Mouse (Mus musculus) lung, adult 2 months (tissue): ENCODE measurements at regions not wholly inside any gene's neighbourhood (a gene's known extent, or its start where the extent isn't known, plus 50 kb on each side); places are given as distances from the start of the nearest gene placed in this dataset.

Experiments used
- DNase-seq: peaks from one replicate; pipeline ENCODE4 v3.0.0; 2022
- H3K4me1 ChIP-seq: fragments of 200-500 bp; 2 replicates; pipeline ENCODE4 v1.6.1; 2011; ENCODE audit warnings: low read length; ENCODE audit not compliant: control insufficient read depth, insufficient read depth
- H3K4me3 ChIP-seq: fragments of 200-500 bp; replicated peaks from 2 replicates; pipeline ENCODE3; 2011; ENCODE audit warnings: low read depth, mild to moderate bottlenecking, control low read depth, low read length; ENCODE audit errors: extremely low read depth
- CTCF ChIP-seq: fragments of 200-500 bp; IDR thresholded peaks from 2 replicates; pipeline ENCODE4 v1.5.1; 2011; ENCODE audit warnings: mild to moderate bottlenecking, low read length, control low read depth; ENCODE audit not compliant: insufficient read depth
- POLR2A ChIP-seq: fragments of 200-500 bp; IDR thresholded peaks from 2 replicates; pipeline ENCODE4 v1.6.1; 2011; ENCODE audit warnings: low read depth, mild to moderate bottlenecking, control low read depth, low read length, borderline replicate concordance; ENCODE audit errors: extremely low read depth
- WGBS: fragments of 180-500 bp; shearing (Covaris S2); methylation state at CpG from one replicate; pipeline ENCODE4 v1.1.7; 2018; 5-methylcytosine and 5-hydroxymethylcytosine counted together

GRCm38 (mm10) chr3:130900846-130901245, 170.6 kb upstream of the Rpl34 start:
- Histone ChIP-seq H3K4me1 (no peaks in the 10 kb centered on the region), H3K4me3 (no peak overlapping the region)
- no peak for DNase-seq
- TF ChIP-seq CTCF, result no peak
- no peak for TF ChIP-seq POLR2A
- 92% methylated on average over 6 of the region's 6 CpGs for WGBS

DNA sequence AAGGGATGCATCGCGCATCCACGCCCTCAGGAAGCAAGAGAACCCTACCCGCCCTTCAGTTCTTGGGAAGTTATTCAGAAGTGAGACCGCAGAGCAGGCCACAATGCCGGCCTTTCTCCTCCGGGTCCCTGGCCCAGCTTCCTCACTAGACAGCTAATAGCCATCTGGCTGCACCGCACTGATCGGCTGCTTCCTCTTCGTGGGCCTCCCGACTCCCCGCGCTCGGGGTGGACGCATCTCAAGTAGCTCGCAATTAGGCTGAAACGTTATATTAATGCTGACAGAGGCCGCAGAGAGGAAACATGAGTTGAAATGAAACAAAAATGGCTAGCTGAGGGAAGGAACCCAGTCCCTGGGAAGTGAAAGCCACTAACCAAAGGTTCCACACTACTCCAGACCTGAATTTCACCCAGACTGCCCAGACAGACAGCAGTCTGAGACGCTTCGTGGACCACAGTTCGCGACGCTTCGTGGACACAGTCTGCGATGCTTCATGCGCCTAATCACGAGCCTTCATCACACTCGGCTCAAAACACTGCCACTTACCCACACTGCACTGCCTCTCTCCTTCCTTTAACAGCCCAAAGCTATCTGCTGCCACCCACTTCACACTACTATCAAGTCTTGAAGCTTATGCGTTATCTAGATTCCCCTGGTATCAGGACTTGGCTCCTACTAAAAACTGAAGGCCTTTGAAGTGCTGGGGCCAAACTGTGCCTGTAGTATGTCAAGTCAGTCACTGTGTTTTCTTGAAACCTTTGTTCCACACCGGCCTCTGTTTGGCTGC, 170.0 kb upstream of the Rpl34 start:
- no peak for DNase-seq
- Histone ChIP-seq H3K4me1 (no peaks in the 10 kb centered on the region), H3K4me3 (no peak overlapping the region)
- TF ChIP-seq POLR2A, result no peak
- no peak for TF ChIP-seq CTCF
- WGBS, result 56% methylated on average over 30 of the region's 30 CpGs

DNA sequence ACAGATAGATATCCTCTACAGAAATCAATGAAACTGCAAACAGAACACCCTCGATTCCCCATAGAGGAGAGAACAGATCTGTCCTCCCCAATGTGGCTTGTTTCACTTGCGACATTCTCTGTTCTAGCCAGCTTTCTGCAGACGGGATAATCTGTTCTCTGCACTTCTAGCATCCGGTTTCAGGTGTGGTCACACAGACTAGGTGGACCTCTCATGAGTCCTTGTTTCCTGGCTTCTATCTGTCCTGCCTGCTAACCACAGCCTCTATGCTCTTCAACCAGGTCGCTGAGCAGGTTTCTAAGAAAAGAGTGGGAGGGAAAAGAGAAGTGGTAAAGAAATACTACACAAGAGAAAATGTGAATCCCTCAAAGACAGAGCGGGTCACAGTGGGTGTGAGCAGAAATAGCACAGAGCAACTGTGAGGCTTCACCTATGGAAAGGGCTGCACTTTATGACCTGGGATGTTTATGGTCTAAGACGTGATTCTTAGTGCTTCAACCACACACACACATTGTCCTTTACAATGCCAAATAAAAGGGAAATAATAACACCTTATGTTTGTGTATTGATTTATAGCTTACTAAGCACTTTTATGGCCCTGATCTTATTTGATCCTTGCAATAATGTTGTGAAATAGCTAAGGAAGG, 164.1 kb upstream of the Rpl34 start:
- no peak for DNase-seq
- TF ChIP-seq POLR2A (no peak), CTCF (no peak)
- 65% methylated on average over 7 of the region's 7 CpGs for WGBS
- Histone ChIP-seq H3K4me1 (no peaks in the 10 kb centered on the region; the same call in 1 of the 2 replicates), H3K4me3 (no peak overlapping the region)

GRCm38 (mm10) chr3:130891310-130891709, 161.1 kb upstream of the Rpl34 start:
- Histone ChIP-seq H3K4me3 (no peak overlapping the region), H3K4me1 (no peaks in the 10 kb centered on the region; the same call in 1 of the 2 replicates)
- no peak for DNase-seq
- no peak for TF ChIP-seq CTCF
- no peak for TF ChIP-seq POLR2A
- 81% methylated on average over 4 of the region's 4 CpGs for WGBS

DNA sequence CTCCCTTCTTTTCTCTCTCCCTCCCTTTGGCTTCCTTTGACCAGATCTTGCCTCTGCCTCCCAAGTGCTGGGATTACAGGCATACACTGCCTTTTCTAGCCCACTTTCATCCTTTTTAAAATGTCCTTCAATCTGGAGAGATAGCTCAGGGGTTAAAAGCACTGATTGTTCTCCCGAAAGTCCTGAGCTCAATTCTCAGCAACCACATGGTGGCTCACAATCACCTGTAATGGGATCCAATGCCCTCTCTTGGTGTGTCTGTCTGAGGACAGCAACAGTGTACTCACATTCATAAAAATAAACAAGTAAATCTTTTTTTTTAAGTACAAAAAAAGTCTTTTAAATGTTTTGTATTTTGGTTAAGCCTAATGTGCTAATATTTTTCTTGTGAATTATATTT, 158.4 kb upstream of the Rpl34 start:
- TF ChIP-seq CTCF (no peak), POLR2A (no peak)
- DNase-seq, result no peak
- 79% methylated on average over 1 of the region's 1 CpGs for WGBS
- no peak overlapping the region for H3K4me3 ChIP-seq
- no peaks in the 10 kb centered on the region; the same call in 1 of the 2 replicates for H3K4me1 ChIP-seq

DNA sequence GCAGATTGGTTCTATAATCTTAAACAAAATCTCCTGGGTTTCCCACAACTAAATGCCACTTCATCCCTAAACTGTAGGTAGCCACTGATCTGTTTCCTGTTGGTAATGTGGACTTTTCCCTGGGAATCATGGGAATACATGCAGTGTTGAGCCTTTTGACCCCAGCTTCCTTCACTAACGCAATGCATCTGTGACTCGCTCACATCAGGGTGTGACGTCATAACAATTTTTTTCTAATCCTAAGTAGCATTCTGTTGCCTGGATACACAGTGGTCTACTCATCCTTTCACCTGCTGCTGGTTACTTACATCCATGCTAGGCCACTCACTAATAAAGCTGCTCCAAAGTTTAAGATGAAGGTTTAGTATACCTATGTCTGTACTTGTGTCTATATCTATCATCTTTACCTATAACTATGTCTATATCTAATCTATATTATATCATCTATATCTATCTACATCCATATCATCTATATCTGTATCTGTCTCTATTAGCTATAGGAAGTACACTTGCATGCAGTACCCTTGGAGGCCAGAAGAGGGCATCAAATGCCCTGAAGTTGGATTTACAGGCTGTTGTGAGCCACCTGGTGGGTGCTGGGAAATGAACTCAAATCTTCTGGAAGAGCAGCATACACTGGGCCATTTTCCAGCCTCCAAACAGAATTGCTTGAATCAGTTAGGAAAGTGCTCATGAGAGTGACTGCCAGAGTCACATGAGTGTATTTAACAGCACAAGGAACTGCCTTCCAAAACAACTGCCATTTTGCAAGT, 157.5 kb upstream of the Rpl34 start:
- WGBS, result 76% methylated on average over 3 of the region's 3 CpGs
- Histone ChIP-seq H3K4me1 (0 out of 2 replicates have a peak, but pooled peaks cover 2% of the 10 kb centered on the region), H3K4me3 (no peak overlapping the region)
- no peak for TF ChIP-seq POLR2A
- TF ChIP-seq CTCF, result peak; percentile 23; the same call in 1 of the 2 replicates
- DNase-seq, result peak; percentile 9

GRCm38 (mm10) chr3:130885974-130886373, 155.8 kb upstream of the Rpl34 start:
- H3K4me1 ChIP-seq, result 0 out of 2 replicates have a peak, but pooled peaks cover 2% of the 10 kb centered on the region
- 54% methylated on average over 6 of the region's 6 CpGs for WGBS
- DNase-seq, result no peak
- TF ChIP-seq POLR2A (no peak), CTCF (no peak)
- H3K4me3 ChIP-seq, result no peak overlapping the region

GRCm38 (mm10) chr3:130884393-130884792, 154.2 kb upstream of the Rpl34 start:
- DNase-seq, result no peak
- WGBS, result 72% methylated on average over 9 of the region's 9 CpGs

GRCm38 (mm10) chr3:130883928-130884327, 153.7 kb upstream of the Rpl34 start:
- no peak for DNase-seq
- Histone ChIP-seq H3K4me3 (no peak overlapping the region), H3K4me1 (0 out of 2 replicates have a peak, but pooled peaks cover 2% of the 10 kb centered on the region)
- TF ChIP-seq CTCF (no peak), POLR2A (no peak)
- 31% methylated on average over 4 of the region's 4 CpGs for WGBS

More at GRCm38 (mm10) chr3:130884393-130884792, 154.2 kb upstream of the Rpl34 start:
- Histone ChIP-seq H3K4me3 (no peak overlapping the region), H3K4me1 (0 out of 2 replicates have a peak, but pooled peaks cover 2% of the 10 kb centered on the region)
- TF ChIP-seq POLR2A, result no peak
- no peak for TF ChIP-seq CTCF
